Mouse (Mus musculus): Measurements from ENCODE around the gene Srxn1.

Srxn1 gene

DNA sequence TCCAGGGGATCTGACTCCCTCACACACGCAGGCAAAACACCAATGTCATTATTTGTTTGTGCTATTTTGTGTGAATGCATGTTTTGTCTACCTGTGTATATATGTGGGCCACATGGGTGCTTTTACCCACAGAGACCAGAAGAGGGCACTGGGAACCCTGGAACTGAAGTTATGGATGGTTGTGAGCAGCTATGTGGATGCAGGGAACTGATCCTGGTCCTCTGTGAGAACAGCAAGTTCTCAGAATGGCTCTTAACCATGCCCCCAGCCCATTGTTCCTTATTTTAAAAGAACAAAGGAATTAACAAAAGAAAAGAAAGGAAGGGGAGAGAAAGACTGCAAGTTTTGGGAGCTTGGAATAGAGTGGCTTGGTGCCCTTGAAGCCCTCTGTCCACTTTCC lies 54.2 kb downstream of the Srxn1 start:
- no peak for DNase-seq (ENCODE audit: low spot score)
